Mouse (Mus musculus) layer of hippocampus, adult 11-12 months (tissue): ENCODE data around the gene Hps4.

Source experiments
- DNase-seq: peaks from one replicate; pipeline ENCODE4 v3.0.0; 2022; ENCODE audit warnings: low spot score

Hps4 gene

DNA sequence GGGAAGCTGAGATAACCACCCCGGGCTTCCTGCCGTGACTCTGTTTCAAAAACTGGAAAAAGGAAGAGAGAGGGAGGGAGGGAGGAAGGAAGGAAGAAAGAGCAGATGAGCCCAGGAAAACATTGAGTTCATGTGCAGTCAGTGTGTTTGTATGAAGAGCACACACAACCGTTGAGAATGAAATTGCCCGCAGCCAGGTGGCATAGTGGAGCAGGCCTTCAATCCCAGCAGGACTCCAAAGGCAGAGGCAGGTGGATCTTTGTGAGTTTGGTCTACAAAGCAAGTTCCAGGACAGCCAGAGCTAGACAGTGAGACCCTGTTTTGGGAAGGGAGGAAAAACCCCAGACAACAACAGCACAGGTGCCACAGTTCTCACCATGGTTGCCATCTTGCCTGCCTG lies 24.5 kb downstream of the Hps4 start:
- no peak for DNase-seq

DNA sequence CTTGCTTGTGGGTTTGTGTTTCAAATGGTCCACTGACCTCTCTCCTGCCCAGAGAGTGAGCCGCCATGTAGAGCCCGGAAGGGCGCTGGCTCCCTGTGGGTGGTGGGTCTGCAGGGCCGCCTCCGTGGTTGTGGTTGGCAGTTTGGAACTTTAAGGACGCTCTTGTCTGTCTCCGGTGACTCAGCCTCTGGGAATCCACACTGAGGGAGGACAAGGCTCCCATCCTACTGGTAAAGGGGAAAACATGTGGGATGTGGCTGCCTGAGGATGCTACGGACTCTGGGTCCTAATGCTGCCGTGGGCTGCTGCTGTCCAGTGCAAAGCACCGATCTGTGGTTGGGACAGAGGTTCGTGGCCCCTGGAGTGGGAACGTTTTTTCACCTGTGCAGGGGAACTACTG lies 25.0 kb downstream of the Hps4 start:
- DNase-seq, result no peak

DNA sequence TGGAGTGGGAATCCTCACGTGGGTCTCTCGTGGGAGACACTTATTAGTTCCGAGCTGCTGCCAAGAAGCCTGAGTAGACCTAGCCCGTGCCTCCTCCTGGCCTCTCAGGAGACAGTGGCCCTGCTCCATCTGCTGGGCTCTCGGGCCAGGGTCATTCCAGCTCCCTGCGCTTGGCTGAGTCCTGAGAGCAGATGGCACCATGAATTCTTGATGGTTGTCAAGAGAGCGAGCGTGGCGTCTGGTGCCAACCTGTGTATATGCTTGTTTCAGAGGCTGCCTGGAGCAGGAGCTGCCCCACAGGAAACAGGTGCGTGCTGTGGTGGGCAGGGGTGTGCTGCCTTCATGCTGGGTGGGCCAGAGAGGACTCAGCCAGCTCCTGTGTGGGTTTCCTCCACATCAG lies 25.8 kb downstream of the Hps4 start:
- DNase-seq, result no peak

DNA sequence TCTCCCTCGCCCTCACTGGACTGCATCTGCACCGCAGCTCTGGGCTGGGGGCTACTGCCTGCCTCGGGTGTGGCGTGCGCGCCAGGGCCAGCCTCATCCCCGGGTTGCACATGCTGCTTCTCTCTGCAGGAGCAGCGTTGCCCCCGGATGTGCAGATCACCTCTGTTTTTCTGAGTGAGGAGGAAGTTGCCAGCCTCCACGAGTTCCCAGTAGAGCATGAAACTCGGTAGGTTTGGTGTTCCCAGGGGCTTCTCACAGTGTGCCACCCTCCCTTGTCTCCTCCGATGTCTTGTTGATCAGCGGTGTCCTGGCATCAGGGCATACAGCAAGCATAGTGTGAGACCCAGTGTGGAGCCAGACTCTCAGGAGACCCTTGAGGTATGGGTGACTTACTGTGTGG lies 26.4 kb downstream of the Hps4 start:
- DNase-seq, result no peak

DNA sequence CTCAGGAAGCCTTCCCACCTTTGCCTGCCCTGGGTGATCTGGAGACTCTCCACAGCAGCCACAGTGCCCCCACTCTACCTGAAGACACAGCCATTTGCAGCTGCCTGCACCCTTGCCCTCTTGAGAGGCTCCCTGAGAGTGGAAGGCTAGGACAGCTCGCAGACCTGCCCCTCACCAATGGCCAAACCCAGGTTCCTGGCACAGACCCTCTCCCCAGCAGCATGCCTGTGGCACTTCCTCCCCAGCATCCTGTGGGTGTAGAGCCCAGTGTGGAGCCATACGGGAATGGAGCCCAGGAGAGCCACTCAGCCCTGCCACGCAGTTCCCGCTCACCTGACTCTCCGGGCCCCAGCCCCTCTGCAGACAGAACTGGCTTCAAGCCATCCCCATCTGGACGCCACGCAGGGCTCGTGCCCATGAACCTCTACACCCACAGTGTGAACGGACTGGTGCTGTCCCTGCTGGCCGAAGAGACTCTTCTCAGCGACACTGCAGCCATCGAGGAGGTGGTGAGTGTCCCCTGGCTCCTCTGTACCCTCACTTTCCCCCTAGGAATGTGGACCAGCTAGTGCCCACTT lies 27.4 kb downstream of the Hps4 start:
- DNase-seq, result no peak

DNA sequence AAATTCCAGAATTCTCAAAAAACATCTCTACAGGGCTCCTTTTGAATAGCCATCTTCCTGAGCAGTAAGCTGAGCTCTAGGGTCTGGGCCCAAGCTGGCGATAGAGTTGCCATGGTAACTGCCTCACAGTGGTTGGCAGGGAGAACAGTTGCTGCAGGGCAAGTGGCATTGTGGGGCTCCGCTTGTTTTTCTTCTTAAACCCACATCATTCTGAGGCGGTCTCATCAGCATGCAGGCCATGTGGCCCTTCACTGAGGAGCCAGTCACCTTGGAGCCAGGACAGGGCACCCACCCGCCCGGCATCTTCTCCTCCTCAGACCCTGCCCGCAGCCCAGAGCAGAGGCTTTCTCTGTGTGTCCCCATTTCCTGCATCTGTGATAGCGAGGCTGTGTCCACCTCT lies 29.1 kb downstream of the Hps4 start:
- DNase-seq, result peak; percentile 76

DNA sequence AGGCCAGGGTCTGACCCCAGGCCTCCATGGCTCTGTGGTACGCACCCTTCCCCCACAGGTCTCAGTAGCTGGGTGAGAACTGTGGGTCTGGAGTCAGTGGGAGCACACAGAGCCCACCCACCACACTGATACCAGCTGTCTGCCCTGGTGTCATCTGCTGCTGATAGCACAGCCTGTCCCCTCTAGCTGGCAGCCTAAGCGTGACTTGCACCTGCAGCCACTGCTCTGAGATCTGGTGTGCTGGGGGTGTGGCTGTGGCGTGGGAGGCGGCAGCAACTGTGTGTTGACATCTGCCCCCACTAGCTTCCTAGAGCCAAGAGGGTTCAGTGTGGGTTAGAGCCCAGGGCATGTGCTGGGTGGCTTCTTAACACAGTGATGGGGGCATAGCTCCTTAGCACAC lies 33.2 kb downstream of the Hps4 start:
- no peak for DNase-seq

DNA sequence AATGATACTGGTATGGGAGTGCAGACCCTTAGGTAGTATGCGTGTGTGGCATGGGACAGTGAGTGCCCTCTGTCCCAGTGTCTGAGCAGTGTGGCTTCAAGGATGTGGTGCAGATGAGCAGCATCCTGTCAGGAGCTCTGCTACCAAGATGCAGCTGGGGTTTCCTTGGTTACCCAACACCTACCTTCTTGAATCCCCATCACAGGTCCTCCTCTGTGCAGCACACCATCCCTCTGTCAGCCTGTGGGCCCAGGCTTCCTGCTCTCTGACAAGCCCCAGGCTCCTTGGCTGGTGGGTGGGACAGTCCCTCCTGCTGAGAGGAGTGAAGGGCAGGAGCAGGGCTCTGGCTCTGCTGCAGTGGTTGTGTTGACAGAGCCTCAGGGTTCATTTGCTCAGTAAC lies 34.5 kb downstream of the Hps4 start:
- DNase-seq, result no peak

DNA sequence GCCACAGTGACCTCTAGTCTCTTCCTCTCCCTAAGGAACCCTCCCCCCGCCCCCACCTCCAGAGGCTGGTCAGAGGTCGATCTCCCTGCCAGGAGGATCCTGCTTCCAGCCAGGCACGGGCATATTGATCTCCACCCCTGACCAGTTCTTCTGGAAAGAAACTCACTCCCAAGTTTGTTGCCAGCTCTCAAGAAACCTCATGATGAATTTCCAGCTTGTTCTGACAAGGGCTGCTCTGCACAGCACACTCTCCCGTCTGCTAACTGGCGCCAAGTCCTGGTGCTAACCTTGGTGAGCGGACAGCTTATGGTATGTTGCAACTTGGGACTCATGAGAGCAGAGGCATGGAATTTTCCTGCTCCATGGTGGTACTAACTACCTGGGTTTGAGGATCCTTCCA lies 35.8 kb downstream of the Hps4 start:
- DNase-seq, result no peak

DNA sequence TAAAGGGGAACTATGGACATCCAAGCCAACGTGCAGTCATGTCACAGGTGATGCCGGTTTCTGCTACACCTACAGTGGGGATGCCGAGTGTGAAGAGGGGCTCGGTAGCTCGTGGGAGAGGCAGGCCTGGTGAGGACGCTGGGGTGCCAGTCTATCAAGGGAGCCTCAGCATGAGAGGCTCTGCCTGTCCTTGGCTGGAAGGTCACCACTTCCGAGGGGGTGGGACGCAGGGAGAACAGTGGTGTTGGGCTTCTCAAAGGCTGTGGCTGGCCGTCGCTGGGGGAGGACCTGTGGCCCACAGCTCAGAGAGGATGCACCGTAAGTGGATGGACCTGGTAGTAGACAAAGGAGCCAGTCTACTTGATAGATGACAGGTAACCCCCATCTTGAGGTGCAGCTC lies 38.3 kb downstream of the Hps4 start:
- no peak for DNase-seq

DNA sequence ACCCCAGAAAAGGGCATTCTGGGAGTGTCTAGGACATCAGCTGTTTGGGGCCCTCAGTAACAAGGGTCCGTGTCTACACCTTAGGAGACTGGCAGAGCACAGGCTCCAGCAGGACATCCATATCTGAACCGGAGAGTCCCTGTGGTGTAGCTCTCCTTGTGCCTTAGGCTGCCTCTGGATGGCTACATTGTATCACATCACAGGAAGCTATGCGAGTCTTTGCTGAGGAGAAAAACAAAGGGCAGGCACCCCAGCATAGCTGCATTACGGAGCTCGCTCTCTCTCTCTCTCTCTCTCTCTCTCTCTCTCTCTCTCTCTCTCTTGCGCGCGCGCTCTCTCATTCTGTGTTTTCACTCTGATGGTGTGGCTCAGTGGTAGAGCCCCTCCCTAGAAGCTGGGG lies 39.2 kb downstream of the Hps4 start:
- no peak for DNase-seq

DNA sequence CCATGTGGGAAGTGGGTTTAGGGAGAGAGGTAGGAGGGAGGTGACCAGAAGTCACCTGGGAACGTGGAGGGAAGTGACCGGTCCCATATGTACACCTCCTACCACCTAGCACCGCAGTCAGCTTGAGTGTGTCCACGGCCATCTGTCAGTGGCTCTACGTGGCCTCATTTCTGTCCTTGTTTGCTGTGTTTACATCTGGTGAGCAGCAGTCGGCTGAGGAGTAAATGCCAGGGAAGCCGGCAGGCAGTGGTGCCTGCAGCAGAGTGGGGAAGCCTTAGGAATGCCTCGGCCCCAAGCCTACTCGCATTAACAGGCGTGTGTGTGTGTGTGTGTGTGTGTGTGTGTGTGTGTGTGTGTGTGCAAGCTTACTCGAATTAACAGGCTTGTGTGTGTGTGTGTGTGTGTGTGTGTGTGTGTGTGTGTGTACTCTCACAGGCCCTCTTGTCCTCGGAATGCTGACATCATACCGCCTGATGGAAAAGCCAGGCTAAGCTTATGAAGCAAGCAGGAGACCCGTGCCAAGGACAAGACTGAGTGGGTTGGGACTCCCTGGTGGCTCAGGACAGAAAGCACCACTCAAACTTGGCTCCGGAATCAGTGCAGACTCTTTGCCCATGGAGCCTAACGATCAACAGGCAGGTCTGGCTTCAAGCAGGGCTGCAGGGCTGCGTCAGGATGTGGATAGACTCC lies 39.9 kb downstream of the Hps4 start:
- peak; percentile 76 for DNase-seq

DNA sequence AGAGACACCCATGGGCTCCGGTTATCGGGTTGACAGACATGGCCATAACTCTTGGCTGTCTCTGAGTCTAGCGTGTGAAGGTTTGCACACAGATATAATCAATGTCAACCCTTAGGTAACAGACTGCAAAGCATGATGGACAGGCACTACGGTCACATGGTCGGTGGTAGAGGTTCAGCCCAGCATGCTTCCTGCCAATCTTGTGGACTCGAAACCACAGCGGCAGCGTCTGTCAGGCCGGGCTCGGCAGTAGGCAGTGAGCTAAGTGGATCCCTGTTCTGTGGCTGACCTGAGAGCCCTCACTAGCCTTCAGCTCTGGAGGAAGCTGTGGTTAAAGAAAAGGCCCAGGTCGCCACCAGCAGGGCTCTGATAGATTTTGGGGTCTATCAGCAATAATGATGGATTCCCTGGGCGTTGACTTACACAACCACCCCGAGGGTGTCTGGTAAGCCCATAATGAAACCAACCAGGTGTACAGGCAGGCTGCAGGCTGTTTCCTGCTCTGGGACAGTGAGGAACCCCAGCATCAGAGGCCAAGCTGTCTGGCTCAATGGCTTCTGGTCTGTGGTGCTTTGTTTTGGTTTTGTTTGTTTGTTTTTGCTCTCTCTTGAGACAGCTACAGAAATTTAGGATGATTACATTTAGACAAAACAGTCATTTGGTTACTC lies 42.1 kb downstream of the Hps4 start:
- DNase-seq, result no peak

DNA sequence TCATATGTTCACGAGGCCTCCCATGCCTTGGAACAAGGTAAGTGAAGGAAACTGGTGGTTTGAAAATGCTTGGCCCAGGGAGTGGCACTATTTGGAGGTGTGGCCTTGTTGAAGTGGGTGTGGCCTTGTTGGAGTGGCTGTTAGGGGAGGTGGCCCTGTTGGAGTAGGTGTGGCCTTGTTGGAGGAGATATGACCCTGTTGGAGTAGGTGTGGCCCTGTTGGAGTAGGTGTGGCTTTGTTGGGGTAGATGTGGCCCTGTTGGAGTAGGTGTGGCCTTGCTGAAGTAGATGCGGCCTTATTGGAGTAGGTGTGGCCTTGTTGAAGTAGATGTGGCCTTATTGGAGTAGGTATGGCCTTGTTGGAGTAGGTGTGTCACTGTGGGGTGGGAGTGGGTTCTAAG lies 43.1 kb downstream of the Hps4 start:
- no peak for DNase-seq

DNA sequence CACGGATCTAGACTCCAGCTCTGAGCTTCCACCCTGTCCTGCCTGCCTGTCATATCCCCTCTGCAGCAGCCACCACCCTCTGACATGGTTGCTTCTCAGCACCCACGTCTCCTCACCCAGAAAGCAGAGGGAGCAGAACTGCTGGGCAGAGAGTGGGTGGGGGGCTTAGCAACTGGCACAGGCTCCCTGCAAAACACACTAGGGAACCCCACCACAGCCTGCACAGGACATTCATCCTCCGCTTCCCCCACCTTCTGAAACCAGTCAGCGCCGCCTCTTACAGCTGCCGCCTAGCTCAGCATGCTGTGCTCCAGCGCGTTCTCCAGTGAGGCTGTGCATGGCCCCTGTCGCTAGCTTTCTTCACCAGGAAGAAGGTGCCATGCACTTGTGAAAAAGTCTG lies 46.5 kb downstream of the Hps4 start:
- DNase-seq, result no peak

DNA sequence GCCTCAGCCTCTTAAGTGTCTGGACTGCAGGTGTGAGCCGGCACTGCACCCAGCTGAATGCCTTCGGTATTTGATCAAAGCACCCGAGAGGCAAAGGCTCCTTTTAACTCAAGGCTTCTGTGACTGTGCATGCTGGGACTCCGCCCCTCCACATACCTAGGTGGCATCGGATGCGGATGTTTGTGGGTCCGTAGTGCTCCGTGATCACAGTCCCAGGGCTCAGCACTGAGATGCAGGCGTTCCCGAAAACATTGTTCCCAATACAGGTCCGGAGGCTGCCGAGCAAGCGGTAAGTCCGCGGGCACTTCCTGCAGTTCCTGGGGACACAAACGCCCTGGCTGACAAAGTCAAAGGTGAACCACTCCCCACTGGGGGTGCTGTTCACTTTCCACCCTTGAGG lies 48.1 kb downstream of the Hps4 start:
- no peak for DNase-seq

DNA sequence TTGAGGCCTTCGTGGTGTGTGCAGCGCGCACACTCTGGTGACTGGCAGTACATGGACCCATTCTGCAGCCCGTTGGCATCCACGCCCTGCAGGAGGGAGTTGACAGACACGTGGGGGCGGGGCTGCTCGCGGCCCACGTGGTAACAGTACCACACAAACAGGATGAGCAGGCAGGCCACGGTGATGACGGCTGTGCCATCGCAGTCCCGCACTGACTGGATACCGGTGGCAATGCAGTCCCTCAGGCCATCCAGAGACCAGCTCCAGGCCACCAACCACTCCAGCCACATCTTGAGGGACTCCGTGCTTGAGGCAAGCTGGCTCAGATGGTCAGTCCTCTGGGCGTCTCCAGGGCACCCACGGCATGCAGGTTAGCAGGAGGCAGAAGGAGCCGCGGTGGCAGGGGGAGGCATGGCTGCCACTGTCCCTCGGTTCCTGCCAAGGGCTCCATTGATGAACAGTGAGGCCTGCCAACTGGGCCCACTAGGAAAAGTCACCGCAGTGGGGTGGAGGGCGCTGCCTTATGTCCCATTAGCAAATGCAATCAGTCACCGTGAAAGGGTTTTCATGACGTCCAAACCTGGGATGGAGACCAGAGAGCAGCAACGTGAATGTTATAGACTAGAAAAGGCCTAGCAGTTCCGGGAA lies 48.9 kb downstream of the Hps4 start:
- no peak for DNase-seq

DNA sequence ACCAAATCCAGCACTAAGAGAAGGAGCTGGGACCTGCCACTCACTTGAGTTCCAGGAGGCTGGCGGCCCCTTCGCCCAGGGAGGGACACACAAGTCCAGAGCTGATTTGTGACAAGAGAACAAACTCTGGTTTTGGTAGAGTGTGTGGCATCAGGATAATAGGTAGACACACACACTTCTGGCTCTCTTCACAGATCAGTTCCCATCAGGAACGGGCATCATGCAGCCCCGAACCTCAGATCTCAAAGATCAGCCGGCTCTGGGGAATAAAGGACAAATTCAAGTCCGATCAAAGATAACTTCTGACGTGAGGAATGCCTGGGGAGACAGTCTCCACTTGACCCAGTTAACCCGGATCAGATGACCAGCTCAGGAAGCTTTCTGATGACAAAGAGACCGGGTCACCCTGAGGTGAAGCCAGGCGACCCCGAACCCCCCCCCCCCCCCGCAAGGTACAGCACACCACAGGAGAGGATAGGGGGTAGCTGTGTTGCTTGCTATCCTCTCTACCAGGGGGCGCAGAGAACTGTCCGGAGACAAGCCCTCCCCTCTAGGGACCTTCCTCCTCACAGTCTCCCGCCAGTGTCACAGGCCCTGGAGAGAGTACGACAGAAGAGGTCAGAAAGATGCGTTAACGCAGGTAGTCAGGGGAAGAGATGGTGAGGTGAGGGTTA lies 51.0 kb downstream of the Hps4 start:
- no peak for DNase-seq

DNA sequence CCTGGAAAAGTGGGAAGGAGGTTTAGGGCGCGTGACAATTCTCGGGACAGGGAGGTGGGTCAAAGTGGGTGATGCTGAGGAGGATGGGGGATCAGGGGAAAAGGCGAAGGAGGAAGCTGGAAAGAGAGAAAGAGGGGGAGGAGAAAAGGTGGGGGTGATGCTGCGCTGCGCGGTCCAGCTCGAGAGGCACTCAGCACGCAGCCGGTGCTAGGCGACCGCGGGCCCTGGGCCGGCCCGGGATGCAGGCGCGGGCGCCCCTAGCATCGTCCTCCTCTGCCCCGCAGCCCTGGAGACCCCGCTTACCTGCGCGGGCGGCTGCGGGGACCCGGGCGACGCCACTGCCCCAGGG lies 51.5 kb downstream of the Hps4 start:
- DNase-seq, result no peak

DNA sequence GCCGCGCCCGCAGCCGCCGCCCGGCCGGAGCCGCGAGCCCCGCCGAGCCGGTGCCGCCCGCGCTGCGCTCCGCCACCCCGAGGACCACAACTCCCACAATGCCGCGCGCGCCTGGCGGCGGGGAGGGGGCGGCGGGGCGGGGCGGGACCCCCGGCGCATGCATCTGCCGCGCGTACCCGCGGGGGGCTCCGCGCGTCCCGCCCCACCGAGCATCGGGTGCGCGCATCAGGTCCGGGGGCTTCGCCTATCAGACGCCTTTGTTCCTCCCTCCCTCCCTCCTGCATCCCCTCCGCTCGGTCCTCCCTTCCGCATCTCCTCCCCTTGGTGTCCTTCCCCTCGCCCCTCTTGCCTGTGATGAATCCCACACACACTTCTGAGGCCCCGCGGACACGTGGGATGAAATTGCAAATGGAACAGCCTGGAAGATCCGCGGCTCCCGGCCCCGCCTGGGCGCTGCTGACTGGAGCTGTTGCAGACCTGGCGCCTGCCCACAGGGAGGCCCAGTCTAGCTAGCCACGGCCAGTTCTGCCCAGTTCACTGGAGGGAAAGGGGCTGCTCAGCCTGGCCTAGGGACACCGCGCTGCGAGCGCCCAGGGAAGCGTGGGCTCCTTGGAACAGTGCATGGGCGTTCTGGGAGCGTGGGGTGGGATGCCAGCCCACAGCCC lies 52.0 kb downstream of the Hps4 start, which contains the start of gene Asphd2:
Gene Asphd2 (minus strand): TSS at position 88 of the 665 bp plus-strand sequence.
- peak; percentile 83 for DNase-seq

DNA sequence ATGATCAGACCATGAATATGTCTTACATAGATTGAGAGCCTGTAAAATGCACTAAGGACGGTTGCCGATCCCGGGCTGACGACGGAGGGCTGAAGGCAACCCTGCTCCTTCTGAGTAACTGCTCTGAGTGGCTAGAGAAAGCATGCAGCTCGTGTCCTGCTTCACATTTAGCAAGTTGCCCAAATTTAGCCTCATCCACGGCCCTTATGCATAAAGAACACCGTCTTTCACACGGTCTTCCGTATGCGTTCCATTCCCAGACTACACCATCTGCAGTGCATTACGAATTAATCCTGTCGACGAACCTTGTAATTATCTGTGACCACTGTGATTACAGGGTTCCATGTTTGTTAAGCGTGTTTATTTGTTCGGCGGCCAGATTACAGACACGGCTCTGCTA lies 53.2 kb downstream of the Hps4 start:
- no peak for DNase-seq

DNA sequence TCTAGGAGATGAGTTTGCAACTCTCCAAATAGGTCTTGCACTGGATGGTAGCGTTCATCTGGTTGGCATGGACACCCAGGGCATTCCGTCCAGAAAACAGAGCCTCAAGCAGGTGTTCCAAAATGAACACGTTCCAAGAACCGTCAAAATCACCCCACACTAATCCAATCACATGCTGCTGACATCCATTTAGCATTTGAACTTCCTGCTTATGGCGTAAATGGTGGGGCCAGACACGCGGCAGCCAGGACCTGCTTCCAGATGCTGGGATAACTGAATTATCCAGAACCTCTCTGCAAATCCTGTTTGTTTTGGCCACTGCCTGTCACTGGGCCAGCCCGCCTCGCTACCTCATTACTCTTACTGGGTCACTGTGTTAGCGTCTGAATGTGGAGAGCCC lies 56.4 kb downstream of the Hps4 start:
- no peak for DNase-seq
